Mouse (Mus musculus) embryonic facial prominence, embryonic 11.5 days (tissue): ENCODE measurements around the gene Casz1. TPM values are rescaled to one million over a fixed set of nuclear protein-coding genes. Genes with fewer than 3 reads are reported as not detected.

ENCODE experiments used
- ATAC-seq: fragments of 200-750 bp; cut with Nextera tagmentation; replicated peaks from 2 replicates; pipeline ENCODE4 v1.8.0; 2017; ENCODE audit warnings: low read depth; ENCODE audit not compliant: insufficient number of reproducible peaks, low FRiP score, low TSS enrichment
- DNase-seq: peaks from one replicate; pipeline ENCODE4 v3.0.0-alpha.2; 2015; ENCODE audit warnings: low spot score
- H3K27ac ChIP-seq: fragments of 300-500 bp; sonication (generic); replicated peaks from 2 replicates; pipeline ENCODE4 v1.5.1; 2014; ENCODE audit warnings: mild to moderate bottlenecking, low read depth, low read length, control low read depth
- H3K27me3 ChIP-seq: fragments of 300-500 bp; sonication (generic); 2 replicates; pipeline ENCODE4 v1.6.1; 2014; ENCODE audit warnings: mild to moderate bottlenecking, low read length, moderate library complexity, mixed read lengths; ENCODE audit not compliant: control insufficient read depth, insufficient read depth
- H3K36me3 ChIP-seq: fragments of 300-500 bp; sonication (generic); replicated peaks from 2 replicates; pipeline ENCODE4 v1.6.1; 2014; ENCODE audit warnings: low read depth, mild to moderate bottlenecking, low read length, moderate library complexity, mixed read lengths; ENCODE audit not compliant: control insufficient read depth, insufficient read depth
- H3K4me1 ChIP-seq: fragments of 300-500 bp; sonication (generic); 2 replicates; pipeline ENCODE4 v1.6.1; 2014; ENCODE audit warnings: low read length, mixed read lengths; ENCODE audit not compliant: control insufficient read depth, insufficient read depth
- H3K4me2 ChIP-seq: fragments of 300-500 bp; sonication (generic); 2 replicates; pipeline ENCODE4 v1.6.1; 2014; ENCODE audit warnings: low read depth, mild to moderate bottlenecking, control low read depth, low read length, moderate library complexity
- H3K4me3 ChIP-seq: fragments of 300-500 bp; sonication (generic); 2 replicates; pipeline ENCODE4 v1.5.1; 2014; ENCODE audit warnings: low read depth, low read length, control low read depth
- H3K9ac ChIP-seq: fragments of 300-500 bp; sonication (generic); replicated peaks from 2 replicates; pipeline ENCODE4 v1.6.1; 2014; ENCODE audit warnings: mild to moderate bottlenecking, control low read depth, low read length
- H3K9me3 ChIP-seq: fragments of 300-500 bp; sonication (generic); replicated peaks from 2 replicates; pipeline ENCODE4 v1.6.1; 2016; ENCODE audit warnings: mild to moderate bottlenecking, low read length, inconsistent platforms, mixed read lengths; ENCODE audit not compliant: control insufficient read depth
- WGBS: fragments of 180-500 bp; shearing (Covaris S2); extraction: QIAGEN DNeasy Blood & Tissue Kit; methylation state at CpG from one replicate; pipeline ENCODE4 v1.1.7; 2014; 5-methylcytosine and 5-hydroxymethylcytosine counted together
- polyA plus RNA-seq: library from polyadenylated mRNA; unstranded; fragments of >200 nt; fragmentation: Nextera tagmentation; extraction: Ambion mirVana; gene quantifications from 2 replicates; pipeline ENCODE4 v1.2.1, GENCODE M21; 2014

Gene Casz1
- polyA plus RNA-seq, 1 experiment from 2014 or later, result 1.1 TPM

DNA sequence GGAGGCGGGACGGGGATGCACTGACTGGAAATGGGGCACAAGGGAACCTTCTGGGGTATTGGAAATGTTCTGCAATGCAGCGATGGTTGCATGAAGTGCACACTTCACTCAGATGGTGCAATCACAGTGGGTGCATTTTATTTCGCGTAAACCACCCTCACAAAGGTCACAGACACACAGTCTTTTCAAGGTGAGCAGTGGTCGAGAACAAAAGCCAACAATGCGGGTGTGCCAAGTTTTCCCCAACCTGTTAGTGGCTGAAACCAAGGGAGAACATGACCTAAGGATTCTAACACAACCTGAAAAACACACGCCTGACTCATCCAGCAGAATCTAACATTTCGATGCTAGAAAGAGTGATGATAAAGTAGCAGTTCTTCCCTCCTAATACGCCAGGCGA lies 174.7 kb downstream of the Casz1 start:
- 91% methylated on average over 11 of the region's 11 CpGs for WGBS
- Histone ChIP-seq H3K4me1 (no peaks in the 10 kb centered on the region; the same call in none of the 2 replicates), H3K4me2 (no peak overlapping the region), H3K27me3 (no peaks in the 10 kb centered on the region), H3K4me3 (no peak overlapping the region), H3K9me3 (no peaks in the 10 kb centered on the region), H3K9ac (no peak overlapping the region), H3K27ac (no peak overlapping the region), H3K36me3 (no peaks in the 10 kb centered on the region)
- no peak for DNase-seq
- no peak for ATAC-seq

DNA sequence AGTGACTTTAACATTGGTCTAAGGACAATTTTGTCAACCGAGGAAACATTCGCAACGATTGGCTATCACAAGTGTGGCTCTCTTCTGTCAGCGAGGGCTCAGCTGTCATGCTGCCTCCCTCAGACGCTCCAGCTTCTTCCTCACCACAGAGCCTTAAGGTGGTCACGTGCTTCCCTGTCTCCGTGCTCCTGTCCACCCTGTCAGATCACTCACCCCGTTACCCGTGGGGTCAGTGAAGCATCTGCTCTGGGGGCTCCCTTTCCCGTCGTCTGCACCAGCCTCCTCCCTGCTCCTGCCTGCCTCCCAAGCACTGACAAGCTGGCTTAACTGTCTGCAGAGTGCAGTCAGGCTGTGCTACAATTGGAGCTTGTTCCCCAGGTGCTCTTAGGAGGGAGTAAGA lies 175.6 kb downstream of the Casz1 start:
- Histone ChIP-seq H3K9ac (no peak overlapping the region), H3K4me3 (no peak overlapping the region), H3K4me1 (no peaks in the 10 kb centered on the region; the same call in none of the 2 replicates), H3K27ac (no peak overlapping the region), H3K27me3 (no peaks in the 10 kb centered on the region), H3K4me2 (no peak overlapping the region), H3K36me3 (no peaks in the 10 kb centered on the region), H3K9me3 (no peaks in the 10 kb centered on the region)
- ATAC-seq (no peak), DNase-seq (no peak)
- WGBS, result 53% methylated on average over 11 of the region's 11 CpGs

DNA sequence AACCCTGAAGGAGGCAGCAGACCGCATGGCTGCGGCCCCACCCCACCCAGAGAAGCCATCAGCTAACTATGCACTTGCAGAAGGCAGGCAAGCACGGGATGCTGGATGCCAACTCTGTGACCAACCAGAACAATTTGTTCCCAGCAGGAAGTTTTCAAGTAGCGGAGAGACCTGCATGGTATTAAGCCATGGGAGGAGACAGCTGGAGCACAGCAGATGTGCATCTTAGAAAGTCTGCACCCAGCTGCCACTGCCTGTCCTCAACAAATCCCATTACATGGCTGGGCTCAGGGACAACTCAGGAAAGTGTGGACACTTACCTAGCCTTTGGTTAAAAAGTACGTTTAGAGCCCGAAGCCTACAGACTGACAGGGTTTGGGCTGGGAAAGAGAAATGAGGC lies 178.0 kb downstream of the Casz1 start:
- H3K4me1 ChIP-seq, result peaks cover 8% of the 10 kb centered on the region
- 75% methylated on average over 6 of the region's 6 CpGs for WGBS
- no peak overlapping the region for H3K9ac ChIP-seq
- no peaks in the 10 kb centered on the region for H3K27me3 ChIP-seq
- ATAC-seq (no peak), DNase-seq (no peak)
- H3K27ac ChIP-seq, result no peak overlapping the region
- H3K4me2 ChIP-seq, result no peak overlapping the region
- no peaks in the 10 kb centered on the region for H3K36me3 ChIP-seq
- H3K4me3 ChIP-seq, result no peak overlapping the region
- H3K9me3 ChIP-seq, result no peaks in the 10 kb centered on the region

DNA sequence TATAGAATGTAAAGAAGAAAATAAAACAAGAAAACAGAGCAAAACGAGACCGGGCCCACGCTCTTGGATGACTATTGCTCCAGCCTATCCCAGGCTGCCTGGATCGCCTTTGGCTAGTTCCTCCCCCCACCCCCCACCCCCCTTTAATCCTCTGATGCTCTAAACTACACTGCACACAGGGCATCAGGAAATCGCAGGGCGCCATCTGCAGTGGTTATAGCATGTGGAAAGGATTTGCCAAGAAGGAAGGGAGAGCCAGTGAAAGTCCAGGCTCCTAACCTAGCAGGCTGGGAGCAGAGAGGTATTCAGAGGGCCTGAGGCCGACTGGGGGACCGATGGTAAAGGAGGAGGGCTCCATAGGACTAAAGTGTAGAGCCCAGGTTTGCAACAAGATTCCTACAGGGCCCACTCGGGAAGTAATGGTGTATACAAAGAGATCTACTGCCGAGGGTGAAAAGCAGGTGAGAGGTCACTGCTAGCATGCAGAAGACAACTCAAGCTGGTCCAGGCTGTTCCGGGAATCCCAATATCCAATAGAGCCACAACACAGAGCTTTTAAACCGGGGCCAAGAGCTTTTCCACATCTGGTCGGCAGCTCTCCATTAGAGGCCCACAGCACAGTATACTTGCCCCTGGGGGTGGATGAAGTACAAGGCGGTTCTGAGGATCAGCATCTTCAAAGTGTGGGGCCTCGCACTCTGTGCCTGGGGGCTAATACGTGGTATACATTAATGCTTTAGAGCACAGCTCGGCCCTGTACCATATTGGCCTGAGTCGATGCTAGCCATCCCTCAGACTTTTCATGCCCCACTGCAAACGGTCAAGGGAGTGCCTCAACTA lies 180.7 kb downstream of the Casz1 start:
- no peak overlapping the region for H3K4me3 ChIP-seq
- H3K36me3 ChIP-seq, result no peaks in the 10 kb centered on the region
- peak overlapping the region; percentile 25 for H3K27ac ChIP-seq
- DNase-seq (peak; percentile 75), ATAC-seq (peak; percentile 46)
- 23% methylated on average over 19 of the region's 19 CpGs for WGBS
- no peaks in the 10 kb centered on the region for H3K9me3 ChIP-seq
- H3K4me2 ChIP-seq, result 0 out of 2 replicates have a peak overlapping the region, but pooled peaks have one; percentile 7
- peaks cover 8% of the 10 kb centered on the region for H3K4me1 ChIP-seq
- H3K27me3 ChIP-seq, result no peaks in the 10 kb centered on the region
- no peak overlapping the region for H3K9ac ChIP-seq

DNA sequence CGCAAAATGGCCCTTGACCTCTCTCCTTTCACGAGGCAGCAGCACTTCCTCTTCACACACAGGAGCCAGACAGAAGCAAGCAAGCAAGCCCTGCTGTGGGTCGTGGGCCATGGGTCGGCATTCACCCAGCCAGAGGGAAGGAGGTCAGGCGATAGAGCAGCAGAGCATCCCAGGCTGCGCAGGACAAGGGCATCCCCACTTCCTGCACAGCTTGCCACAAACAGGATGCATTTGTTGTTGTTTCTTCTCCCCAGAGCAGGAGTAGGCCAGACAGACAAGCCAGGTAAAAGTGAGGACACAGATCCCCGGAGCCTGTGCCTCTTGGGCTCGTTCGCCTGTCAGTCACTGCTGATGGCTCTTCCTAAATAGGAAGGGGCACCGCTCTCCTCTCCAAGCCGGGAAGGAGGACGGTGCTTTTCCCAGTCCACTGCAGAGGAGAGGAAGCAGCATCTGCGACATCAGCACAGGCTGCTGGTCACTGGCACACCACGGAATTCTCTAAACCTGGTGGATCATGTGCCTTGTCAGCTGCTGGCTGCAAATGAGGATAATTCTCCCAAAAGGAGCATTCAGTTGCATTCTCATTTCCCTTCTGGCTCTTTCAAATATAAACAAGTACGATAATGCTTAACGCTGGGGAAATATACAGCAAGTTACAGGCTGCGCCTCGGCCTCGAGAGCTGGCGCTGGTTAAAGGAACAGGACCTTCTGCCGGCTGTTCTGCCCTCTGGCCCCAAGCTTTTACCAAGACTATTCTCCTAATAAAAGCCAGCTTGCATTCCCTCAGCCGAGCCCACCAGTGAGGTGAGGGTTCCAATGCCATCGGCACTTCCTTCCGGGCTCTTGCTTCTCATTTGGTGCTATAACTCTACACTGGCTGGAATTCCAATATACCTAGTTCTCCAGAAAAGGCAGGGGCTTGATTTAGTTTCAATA lies 181.6 kb downstream of the Casz1 start:
- Histone ChIP-seq H3K4me1 (peaks cover 8% of the 10 kb centered on the region), H3K4me2 (0 out of 2 replicates have a peak overlapping the region, but pooled peaks have one; percentile 7), H3K27ac (peak overlapping the region; percentile 25), H3K9ac (no peak overlapping the region; the same call in 1 of the 2 replicates), H3K27me3 (no peaks in the 10 kb centered on the region), H3K4me3 (no peak overlapping the region), H3K9me3 (no peaks in the 10 kb centered on the region), H3K36me3 (no peaks in the 10 kb centered on the region)
- ATAC-seq (no peak), DNase-seq (peak; percentile 78)
- 20% methylated on average over 24 of the region's 24 CpGs for WGBS

DNA sequence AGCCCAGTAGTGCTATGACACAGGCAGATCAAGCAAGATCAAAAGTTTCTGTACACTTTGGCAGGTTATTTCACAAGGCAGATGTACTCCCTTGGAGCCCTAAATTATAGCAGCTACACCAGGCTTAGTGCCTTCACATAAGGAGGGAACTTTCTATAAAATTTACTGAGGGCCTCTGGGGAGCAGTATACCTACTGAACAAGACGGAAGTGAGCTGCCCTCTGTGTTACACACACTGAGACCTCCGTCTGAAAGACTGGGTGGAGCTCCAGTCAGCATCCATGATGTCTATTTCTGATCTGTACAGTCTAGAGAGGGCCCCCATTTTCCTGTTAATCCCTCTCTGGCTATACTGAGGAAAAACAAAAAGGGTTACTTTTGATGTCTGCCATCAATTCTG lies 185.8 kb downstream of the Casz1 start:
- Histone ChIP-seq H3K27ac (no peak overlapping the region), H3K4me1 (peaks cover 8% of the 10 kb centered on the region), H3K4me3 (no peak overlapping the region), H3K4me2 (no peak overlapping the region), H3K9ac (no peak overlapping the region), H3K36me3 (no peaks in the 10 kb centered on the region), H3K27me3 (no peaks in the 10 kb centered on the region), H3K9me3 (no peaks in the 10 kb centered on the region)
- ATAC-seq (no peak; the same call in 1 of the 2 replicates), DNase-seq (no peak)
- WGBS, result 14% methylated on average over 2 of the region's 2 CpGs

DNA sequence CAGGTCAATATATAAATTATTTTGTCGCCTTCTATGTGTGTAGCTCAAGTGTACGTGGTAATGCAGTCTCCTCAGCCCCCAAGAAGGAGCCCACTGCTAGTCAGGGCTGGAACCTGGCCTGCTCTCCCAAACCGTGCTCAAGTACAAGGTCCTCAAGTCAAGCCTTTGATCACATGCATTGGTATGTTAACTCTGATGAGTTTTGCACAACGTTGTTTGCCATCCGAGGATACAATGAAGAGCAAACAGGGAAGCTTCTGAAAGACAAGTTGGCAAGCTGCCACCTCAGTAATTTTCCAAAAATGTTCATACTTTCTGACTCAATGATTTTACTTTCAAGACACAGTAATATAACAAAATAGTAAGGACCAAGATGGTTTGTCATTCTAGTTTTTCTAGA lies 189.7 kb downstream of the Casz1 start:
- Histone ChIP-seq H3K4me2 (no peak overlapping the region), H3K36me3 (no peaks in the 10 kb centered on the region), H3K9me3 (no peaks in the 10 kb centered on the region), H3K4me1 (no peaks in the 10 kb centered on the region), H3K27me3 (no peaks in the 10 kb centered on the region), H3K9ac (no peak overlapping the region), H3K4me3 (no peak overlapping the region), H3K27ac (no peak overlapping the region)
- ATAC-seq, result no peak
- WGBS, result 86% methylated on average over 5 of the region's 5 CpGs
- no peak for DNase-seq
